Mouse (Mus musculus) kidney, adult 9 months (tissue): Measurements from ENCODE around the gene Rasd2.

Source experiments
- DNase-seq: peaks from one replicate; pipeline ENCODE4 v3.0.0; 2022

The Rasd2 gene

DNA sequence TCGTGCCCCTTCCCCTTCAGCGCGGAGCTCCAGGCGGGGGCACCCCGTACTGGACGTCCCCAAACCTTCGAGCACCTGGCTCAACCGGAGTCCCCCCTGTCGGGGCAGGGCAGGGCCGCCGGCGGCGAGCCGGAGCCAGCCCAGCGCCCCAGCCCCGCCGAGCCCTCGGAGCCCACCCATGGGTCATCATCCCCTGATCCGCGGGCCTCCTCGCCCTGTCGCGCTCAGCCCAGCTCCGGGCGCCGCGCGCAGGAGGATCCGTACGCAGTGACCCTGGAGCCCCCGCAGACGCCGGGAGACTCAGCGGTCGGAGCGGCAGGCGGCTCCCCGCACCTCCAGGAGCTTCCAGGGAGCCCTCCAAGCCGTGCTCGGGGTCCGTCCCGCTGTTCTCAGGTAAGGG is at the start of gene Rasd2:
Gene Rasd2 (plus strand): TSS at position 259 of the 400 bp plus-strand sequence.
- no peak for DNase-seq

DNA sequence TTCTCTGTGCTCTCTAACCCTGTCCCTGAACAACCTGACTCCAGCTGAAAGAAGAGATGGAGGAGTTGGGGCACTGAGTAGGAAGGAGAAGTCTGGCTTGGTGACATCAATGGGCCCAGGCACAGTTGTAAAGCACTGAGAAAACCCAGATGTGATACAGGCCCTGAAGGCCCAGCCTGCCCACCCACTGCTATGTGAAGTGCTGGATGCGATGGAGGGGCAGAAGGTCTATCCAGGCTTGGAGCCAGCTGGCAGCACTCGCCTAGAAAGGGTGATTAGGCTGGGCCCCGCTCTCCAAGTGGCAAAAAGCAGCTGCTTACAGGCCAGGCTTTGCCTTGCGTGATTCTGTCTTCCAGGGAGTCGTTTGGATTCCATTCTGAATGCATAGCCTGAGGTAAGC is 44.4 kb upstream of the Rasd2 start:
- no peak for DNase-seq

DNA sequence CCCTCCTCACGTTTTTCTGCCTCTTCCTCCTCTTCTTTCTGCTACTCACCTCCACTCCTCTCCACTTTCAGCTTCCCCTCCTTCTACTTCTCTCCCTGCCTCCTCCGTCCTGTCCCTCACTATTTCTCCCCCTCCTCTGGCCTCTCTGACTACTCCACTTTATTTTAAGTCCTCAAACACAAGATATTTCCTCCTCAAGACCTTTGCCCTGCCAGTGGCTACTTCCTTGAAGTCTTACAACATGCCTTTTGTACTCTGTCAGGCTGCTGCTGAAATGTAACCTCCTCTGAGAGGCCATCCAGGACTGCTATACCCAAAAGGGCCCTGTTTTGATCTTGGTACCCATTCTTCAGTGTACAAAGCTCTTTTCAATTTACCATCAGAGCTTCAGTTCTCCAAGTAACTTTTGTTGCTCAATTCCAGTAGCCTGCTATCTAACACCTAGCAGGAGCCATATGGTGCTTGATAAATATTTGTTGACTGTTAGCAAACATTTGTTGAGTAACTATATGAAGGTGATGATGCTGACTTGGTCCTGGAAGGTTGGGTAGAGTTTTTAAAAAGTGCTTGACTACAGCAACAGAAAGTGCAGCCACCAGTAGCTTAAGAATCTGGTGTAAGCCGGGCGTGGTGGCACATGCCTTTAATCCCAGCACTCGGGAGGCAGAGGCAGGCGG is 41.6 kb upstream of the Rasd2 start:
- DNase-seq, result no peak

DNA sequence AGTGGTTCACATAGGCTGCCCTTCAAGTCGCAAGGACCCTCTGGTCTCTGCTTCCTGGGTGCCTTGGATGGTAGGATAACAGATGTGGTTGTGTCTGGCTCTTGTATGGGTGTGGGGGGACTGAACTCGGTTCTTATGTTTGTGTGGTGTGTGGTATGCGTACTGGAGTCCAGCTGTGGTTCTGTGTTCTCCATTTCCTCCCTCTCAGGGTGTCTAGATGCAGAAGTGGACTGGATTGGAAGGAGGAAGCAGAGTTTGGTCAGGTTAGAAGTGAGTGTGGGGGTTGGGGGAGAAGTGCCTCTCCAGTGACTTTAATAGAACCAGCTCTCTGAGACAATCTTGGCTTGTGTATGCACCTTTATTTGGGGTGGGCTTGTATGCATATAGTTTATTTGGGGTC is 20.7 kb upstream of the Rasd2 start:
- no peak for DNase-seq

DNA sequence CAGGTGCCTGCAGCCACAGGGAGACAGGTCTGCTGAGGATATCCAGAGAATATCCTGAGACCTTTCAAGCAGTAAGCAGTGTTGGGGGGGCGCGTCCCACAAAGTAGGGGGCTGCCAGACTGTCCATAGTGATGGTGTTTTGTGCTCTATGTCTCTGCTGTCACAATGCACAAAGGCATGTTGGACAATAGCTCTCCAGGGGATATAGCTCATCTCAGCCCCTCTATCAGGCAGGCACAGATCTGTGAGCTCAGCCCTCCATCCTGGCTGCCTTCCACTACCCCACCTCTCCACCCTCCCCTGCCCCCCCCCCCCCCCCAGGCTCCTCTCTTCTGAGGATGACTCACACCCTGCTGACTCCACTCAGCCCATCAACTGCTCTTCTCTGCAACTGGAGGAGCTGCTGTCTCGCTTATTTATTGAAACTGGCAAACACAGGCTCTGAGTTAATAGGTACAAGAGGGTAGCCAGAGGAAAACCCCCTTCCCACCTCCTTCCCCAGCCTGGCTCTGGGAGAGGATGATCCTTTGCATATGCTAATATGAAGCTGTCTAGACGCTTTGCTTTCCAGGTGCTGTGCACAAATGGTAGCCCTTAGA is 19.2 kb upstream of the Rasd2 start:
- DNase-seq, result no peak

DNA sequence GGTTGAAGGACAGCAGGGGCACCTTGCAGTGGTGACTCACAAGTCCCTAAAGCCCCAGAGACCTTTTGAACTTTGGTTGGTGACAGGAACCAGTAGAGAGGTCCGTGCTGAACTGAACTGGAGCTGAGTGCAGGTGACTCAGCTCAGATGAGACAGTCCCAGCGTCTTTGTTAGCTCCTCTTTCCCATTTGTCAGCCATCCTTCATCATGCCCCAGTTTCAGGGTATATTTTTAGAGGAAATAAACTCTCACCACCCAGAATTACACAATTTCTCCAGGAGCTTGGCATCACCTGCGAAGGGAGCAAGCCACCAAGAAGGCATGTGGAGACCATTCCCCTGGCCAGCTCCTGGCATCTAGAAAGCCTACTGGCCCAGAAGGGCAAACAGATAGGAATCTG is 16.6 kb upstream of the Rasd2 start:
- no peak for DNase-seq

DNA sequence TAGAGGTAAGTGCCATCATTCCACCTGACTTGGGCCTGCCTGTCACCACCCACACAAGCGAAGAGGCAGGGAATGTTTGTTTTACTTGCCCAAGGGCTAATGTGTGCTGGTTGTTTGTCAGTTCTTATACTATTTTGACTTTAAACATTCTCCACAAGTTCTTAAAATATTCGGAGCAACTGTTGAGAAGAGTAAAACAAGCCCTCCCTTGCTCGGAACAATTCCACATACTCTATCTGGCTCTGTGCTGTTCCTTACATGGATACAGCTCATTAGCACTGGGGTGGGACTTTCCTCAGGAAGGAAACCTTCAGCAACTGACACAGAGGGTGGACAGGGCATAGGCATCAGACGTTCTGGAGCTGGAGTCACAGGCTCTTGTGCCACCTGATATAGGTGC is 15.9 kb upstream of the Rasd2 start:
- DNase-seq, result no peak

DNA sequence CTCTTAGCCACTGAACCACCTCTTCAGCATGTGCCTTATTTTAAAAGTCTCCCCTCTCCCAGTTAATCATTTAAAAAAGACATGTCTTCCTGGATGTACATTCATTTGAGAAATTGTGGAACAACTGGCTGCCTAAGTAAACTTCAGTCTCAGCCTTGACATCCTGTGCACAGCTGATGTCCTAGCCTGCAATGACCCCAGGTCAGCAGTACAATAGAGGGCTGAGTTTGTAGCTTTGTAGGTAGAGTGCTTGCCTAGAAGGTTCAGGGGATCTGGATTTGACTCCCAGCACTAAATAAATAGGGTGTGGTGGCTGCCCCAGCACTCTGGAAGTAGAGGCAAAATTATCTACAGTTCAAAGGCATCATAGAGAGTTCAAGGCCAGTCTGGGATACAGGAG is 15.4 kb upstream of the Rasd2 start:
- DNase-seq, result no peak

DNA sequence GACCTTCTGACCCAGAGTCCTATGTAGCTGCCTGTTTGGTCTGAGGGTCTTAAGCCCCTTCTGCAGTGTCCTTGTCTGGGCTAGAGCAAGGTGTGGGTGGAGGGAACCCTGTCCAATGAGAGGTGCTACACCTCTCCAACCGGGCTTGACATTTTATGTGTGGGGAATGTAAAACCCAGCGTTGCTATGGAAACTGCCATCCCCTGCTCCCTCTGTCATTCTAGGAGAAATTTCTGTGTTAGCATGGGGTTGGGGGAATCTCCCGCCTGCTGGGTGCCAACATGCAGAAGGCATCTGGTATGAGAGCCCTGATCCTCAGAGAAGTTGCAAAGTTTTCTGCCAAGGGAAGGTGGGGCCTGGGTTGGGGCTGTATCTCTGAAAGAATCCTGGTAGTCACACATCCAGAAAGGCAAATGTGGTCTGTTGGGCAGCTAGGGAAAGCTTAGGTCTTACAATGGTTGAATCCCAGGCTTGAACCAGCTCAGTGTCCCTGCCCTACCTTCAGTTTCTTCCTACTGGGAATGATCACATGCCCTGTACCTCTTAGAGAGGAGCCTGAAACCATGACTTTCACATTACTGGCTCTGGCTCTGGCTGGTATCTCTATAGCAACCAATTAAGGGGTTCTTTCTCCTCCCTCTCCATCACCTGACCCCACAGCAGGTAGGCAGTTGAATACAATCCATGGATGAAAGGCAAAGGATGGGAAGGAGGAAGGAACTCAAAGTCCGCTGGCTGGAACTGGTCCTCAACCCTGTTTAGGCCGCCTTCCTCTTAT is 14.6 kb upstream of the Rasd2 start:
- no peak for DNase-seq

DNA sequence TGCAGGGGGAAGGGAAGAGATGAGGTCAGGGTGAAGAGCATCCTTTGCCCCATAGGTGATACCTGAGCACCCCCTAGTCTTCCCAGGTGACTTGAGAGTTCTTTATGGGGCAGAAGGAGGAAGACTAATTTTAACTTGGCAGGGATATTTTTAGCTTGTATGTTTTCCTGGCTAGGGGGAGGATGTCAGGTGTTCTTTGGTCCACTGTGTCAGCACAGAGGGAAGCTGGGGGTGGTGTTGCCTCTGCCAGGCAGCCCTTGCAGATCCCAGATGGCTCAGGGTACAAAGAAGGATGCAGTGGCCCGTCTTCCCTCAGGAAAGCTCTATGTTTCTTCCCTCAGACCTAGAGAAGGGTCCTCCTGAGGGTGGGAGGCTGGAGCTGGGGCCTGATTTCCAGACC is 13.8 kb upstream of the Rasd2 start:
- no peak for DNase-seq

DNA sequence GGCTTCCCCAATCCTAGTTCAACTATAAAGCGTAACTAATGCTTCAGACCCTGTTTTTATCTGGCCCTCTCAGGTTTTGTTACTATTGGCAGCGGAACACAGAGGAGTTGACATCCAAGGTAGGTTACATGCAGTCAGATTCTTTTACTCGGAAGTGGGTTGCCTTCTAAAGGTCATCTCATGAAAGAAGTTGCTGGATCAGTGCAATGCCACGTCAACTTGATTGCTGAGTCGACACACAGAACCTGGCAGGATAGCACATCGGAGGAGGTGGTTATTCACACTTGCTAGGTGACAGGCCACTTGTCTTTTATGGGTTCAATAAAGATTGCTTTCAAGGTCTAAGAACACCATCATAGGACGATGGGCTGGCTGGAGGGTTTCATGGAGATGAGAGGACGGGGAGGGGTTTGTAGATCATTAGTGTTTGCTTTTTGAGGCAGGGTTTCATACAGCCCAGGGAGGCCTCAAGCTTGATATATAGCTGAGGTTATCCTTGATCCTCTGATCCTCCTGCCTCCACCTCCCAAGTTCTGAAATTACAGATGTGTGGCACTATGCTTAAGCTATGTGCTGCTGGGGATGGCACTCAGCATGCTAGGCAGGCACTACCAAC is 11.6 kb upstream of the Rasd2 start:
- DNase-seq, result no peak

DNA sequence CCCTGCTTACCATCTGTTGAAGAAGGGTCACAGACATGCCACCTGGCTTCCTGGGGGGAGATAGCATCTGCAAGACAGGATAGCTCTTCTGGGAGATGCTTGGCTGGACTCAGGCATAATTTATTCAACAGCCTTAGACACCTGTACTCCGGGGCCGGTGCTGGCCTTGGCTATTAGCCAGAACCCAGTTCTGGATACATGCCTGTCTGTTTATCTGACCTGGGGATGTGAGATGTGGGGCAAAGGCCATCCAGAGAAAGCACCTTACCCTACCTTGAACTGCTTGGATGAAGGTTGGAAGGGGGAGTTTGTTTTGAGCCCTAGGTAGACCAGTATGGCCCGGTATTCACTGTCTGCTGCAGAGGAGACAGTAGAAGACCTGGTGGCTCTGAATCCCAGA is 10.8 kb upstream of the Rasd2 start:
- no peak for DNase-seq

DNA sequence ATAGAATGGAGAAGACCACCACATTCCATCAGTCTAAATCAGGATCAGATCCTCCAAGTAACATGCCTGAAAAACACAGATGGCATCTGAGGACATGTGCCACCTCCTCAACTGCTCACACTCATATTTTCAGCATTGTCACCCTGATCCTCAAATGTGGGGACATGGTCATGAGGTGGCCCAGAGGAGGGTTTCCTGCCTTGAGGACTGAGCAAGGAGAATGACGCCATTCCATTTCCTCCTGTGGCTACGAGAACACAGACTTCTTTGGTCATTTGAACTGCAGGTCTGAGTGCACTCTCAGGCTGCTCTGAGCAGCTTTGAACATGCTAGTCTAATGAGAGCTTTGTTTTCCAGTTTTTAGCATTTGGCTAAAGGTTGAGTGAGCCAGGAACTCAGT is 10.3 kb upstream of the Rasd2 start:
- no peak for DNase-seq

DNA sequence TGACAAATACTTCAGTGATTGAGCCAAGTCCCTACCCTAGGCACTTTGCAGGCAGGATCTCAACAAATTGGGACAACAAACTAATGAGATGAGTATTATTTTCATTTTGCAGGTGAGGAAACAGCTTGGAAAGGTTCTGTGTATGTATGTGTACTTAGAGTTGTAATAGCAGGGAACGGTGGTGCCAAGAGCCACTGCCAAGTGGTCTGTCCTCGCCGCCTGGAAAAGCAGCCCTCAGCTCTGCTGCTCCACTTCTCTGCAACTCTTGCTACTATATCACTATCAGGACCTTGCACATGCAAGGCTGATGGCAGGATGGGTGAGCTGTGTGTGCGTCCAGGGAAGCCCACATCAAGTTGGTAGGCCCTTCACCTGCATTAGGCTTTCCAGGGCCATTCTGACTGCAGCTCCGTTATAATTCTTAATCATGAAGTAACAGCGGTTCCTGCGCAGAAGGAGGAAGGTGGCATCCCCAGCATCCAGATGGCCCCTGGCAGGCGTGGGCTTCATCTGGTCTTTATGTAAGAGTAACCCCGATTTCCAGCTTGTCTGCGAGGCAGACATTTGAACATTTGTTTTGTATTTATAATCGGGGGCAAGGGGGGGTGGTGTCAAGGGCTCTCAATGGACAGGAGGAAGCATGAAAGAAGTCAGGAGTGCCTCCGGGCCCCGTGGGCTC is 9.4 kb upstream of the Rasd2 start:
- no peak for DNase-seq

DNA sequence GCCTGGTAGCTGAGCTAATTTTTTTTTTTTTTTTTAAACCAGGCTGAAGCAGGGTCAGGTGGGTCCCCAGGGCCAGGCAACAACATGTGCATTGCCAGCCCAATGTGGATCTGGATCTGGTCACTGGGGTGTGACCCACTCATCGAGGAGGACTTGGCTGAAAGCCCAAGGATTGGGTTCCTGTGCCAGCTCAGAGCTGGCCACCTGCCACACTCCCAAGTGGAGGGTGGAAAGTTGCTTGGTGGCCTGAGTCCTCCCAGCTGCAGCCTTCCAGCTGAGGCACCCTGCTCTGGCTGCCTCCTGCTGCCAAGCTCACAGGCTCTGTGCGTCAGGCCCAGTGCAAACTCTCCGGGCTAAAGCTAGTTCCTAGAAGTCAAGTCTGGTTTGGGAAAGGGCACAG is 2.3 kb upstream of the Rasd2 start:
- peak; percentile 93 for DNase-seq

DNA sequence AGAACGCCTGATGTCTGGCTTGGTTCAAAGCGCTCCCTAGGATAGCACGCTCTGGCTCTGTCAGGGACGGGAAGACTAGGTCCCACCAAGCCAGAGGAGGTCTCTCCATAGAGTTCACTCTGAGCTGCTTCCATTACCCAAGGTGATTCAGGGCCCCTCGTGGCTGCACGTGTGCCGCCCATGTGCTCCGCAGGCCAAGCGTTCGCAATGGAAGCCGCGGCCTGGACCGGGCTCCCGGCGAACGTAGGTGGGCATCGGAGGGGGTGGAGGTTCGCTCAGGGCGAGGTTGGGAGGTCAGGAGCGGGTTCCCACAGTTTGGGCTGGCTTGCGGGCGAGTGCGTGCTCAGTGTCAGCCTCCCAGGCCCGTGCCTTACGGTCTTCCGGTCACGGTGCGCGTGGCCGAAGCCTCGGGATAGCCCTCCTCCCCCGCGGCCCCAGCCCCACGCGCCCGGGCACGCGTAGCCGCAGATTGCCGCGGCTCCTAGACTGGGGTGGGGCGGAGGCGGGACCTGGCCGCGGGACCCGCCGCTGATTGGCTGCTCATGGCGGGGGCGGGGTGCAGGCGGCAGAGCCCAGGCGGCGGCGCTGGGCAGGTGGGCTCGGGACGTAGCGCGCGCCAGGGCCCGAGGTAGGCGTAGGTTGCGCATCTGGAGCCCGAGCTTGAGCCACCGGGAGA is 975 bp upstream of the Rasd2 start:
- peak; percentile 81 for DNase-seq

DNA sequence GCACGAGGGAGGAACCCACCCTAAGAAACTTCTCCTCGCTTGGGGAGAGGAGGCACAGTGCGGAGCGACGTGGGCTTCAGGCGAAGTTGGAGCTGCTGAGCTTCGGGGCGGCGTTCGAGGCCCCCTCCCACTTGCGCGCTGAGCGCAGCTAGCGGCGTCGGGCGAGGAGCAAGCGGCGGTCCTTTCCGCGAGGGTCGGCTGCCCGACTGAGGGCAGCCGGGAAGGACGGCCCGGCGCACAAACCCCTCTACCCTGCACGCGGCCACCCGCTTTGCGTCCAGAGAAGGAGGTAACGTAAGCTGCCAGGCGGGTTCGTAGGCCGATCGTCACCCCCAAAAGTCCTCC is 465 bp upstream of the Rasd2 start:
- DNase-seq, result no peak

DNA sequence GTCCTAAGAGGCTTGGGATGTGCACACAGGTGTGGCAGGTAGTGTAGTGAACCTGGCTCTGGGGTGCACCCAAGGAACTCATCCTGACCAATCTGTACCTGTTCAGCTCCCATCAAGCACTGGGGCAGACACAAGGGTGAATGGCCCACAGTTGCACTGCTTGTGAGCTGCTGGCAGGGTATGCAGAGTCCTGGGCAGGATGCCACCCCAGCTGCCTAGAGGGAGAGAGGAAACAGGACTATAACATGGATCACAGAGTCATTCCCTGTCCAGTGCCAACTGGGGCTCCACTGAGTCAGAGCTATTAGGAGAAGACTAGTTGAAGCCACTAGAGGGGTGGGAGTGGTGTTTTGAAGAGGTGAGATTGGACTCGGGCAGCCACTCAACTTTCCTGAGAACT is 1.3 kb downstream of the Rasd2 start:
- DNase-seq, result peak; percentile 16

DNA sequence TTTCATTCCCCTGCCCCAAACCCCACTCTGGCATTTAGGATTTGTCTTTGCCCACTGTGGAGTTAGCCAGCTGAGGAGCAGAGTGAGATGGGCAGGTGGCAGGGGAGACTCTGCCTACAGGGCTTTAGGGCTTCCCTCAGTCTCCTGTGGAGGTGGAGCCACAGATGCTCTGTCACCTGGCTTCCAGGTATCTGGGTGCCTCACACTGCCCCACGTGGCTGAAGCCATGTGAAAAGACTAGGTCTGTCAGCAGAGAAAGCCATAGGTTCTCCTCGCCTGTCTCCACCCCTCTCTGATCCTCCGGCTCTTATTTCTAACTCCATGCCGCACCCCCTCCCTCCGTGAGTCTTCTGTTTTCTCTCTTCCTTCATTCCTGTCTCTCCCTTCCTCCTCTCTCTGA is 2.2 kb downstream of the Rasd2 start:
- no peak for DNase-seq

DNA sequence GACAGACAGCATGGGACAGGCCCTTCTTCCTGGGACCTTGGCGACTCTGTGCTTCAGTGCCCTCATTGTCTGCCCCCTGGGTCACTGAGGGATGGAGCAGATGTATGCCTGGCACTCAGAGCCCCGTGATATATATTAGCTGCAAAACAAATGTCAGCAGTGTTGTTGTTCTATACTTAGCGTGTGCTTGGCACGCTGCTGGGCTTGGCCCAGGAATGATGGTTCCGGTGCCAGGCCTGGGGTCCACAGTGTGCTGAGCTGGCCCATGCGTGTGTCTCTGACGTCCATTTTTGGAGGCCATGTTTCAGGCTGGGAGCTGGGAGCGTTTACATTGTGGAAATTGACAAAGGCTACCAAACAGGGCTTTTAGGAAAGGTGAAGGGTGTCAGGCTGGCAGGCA is 3.1 kb downstream of the Rasd2 start:
- no peak for DNase-seq

DNA sequence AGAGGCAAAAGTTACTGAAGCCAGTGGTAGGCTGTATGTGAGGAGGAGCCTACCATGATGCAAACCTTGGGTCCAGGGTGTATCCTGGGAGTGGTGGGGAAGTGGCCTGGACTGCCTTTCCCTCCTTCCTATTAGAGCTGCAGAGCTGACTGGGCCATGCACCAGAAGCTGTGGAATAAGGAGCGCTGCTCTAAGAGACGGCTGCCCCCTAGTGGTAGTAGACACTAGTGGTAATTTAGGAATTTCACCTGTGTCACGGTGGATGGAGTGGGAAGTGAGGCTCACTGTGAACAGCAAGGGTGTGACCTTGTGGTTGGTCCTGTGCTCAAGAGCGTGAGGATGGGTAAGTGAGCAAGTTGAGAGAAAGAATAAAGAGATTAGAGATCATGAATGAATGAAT is 4.2 kb downstream of the Rasd2 start:
- peak; percentile 82 for DNase-seq

DNA sequence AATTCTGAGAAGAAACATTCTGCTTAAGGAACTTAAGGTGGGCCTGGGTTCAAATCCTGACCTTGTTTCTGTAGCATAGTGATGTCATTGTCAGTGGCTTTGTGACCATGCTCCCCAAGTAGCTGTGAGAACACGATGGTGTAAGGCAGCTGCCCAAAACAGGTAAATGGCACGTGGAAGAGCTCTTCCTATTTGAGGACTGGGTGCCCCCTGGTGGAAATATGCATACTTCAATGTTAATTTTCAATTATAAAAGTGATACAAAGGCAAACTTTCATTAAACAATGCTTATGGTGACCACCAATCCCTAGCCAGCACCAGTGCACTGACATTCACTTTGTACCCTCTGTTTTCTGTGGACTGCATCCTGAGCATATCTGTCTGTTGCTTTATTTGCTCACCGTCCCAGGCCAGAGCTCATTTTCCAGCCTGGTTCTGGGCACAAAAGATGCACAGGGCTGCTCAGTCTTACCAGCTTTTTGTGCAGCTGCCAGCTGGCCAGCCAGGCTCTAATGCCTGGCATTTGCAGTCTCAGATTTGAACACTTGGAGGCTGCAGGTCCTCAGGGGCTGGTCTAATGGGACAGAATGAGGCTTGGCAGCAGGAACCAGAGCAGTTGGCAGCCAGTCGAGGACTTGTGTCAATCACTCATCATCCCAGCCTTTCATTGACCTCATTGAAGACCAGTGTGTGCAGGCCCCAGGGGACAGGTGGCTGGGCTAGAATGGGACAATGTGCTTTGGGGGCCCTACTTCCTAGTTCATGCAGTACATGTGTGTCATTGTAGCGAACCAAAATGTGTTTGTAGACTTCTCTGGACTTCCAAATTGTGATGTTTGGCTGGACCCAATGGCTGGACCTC is 6.4 kb downstream of the Rasd2 start:
- DNase-seq, result peak; percentile 50
